Mouse (Mus musculus) bone marrow macrophage, adult 2 months (primary cell): ENCODE measurements around the gene Cnga4.
"Not testable (repeated sequence)": the region's sequence is repeated elsewhere in the genome, so short reads cannot be mapped to it uniquely, and the experiment has no call there.

Source experiments
- CTCF ChIP-seq: IDR thresholded peaks from 2 replicates; pipeline ENCODE4 v1.5.1; 2012; ENCODE audit warnings: low read depth, mild to moderate bottlenecking, low read length, moderate library complexity
- POLR2A ChIP-seq: IDR thresholded peaks from 2 replicates; pipeline ENCODE4 v1.6.1; 2012; ENCODE audit warnings: mild to moderate bottlenecking, low read depth, low read length, borderline replicate concordance

GRCm38 (mm10) chr7:105453345-105453744 lies 49.0 kb downstream of the Cnga4 start:
- TF ChIP-seq CTCF, POLR2A: not testable (repeated sequence)
